Mouse (Mus musculus) right cerebral cortex, postnatal 10 days (tissue): ENCODE data around the gene Wipf1.
"Not testable (repeated sequence)": the region's sequence is repeated elsewhere in the genome, so short reads cannot be mapped to it uniquely, and the experiment has no call there.

Source experiments
- DNase-seq, 2 experiments: peaks; one replicate each; pipeline ENCODE4 v3.0.0; 2021; ENCODE audit warnings: low spot score in 2 of 2

The Wipf1 gene

DNA sequence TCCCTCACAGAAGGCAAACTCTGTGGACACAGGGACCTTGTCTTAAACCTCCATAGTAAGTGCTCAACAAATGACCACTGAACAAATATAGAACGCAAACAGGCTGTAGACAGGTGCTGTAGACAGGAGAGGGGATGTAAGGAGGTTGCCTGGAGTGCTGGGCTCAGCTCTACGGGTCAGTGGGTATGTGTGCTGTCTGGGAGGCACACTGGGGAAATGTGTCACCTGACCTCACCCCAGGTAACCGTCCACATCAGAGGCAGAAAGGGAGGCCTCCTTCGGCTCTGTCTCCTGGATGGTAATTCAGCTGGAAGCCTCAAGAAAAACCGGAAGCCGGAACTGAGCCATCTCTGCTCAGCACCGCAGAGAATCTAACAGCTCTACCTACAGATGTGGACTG lies 21.6 kb downstream of the Wipf1 start:
- DNase-seq = no peak

- DNase-seq = not testable (repeated sequence)
These were observed 23.2 kb downstream of the Wipf1 start for GRCm38 (mm10) chr2:73506337-73506736.

GRCm38 (mm10) chr2:73502863-73503429 lies 26.6 kb downstream of the Wipf1 start:
- DNase-seq = no peak

GRCm38 (mm10) chr2:73500864-73501263 lies 28.7 kb downstream of the Wipf1 start:
- DNase-seq = no peak

DNA sequence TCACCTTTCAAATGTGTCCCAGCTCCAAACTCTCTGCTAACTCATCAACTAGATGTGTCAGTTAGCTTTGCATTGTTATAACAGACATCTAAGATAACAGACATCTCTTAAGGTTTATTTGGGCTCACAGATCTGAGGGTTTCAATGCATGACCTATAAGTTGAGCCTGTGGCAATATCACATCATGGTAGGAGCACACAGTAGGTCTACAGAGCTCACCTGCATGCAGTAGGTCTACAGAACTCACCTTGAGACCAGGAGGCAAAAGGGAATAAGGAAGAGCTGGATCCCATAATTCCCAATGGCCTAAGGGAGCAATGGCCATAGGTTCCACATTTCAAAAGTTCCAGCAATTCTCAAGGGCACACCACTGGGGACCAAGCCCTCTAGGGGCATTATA lies 31.2 kb downstream of the Wipf1 start:
- DNase-seq = no peak

DNA sequence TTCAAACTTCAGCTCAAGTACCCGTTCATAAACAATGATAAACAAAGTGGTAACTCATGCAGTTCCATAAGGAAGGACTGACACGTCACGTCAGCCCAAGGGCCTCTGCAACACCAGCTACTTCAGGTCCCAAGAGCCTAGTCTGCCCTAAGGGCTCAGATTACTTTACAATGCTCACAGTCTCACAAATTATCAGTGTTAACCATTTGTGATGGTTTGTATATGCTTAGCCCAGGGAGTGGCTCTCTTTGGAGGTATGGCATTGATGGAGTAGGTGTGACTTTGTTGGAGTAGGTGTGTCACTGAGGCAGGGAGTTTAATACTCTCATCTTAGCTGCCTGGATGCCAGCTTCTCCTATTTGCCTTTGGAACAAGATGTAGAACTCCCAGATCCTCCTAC lies 32.0 kb downstream of the Wipf1 start:
- DNase-seq = no peak

DNA sequence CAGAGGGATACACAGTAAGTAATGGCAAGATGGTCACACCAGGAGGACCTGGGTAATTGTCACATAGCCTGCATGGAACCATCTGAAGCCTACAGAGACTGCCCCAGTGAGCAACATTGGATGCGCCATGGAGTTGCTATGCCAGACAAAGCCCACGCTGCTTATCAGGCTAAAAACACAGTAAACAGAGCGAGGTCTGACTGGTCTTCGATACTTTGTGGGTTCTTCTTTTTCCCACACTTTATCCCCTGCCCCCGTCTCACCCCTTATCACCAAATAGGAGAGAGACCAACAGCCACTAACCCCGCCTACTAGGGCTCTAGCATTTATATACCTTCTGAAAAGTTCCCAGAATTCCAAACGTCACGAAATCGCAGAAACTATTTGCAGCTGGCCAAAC lies 32.6 kb downstream of the Wipf1 start:
- DNase-seq = no peak

GRCm38 (mm10) chr2:73496329-73496685 lies 33.2 kb downstream of the Wipf1 start:
- DNase-seq = no peak

- no peak for DNase-seq
These were observed 33.8 kb downstream of the Wipf1 start for GRCm38 (mm10) chr2:73495617-73496328.

DNA sequence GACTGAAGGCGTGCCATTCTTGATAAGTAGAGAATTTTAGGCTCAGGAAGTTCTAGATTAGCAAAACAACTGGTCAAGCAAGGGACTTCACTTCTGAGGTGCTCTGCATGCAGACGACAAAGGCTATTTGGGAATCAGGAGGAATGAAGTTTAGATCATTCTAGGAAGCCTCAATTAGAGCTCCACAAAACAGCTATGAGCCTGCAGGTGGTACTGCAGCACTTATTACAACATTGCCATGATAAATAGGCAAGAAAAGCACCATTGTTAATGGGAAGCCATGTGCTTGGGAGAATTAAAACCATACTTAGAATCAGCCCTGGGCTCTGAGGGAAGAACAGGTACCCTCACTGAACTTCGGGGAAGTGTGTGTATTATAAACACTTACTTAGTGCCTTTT lies 36.0 kb downstream of the Wipf1 start:
- no peak for DNase-seq

- DNase-seq = no peak
These were observed 37.9 kb downstream of the Wipf1 start for GRCm38 (mm10) chr2:73491442-73492241.

DNA sequence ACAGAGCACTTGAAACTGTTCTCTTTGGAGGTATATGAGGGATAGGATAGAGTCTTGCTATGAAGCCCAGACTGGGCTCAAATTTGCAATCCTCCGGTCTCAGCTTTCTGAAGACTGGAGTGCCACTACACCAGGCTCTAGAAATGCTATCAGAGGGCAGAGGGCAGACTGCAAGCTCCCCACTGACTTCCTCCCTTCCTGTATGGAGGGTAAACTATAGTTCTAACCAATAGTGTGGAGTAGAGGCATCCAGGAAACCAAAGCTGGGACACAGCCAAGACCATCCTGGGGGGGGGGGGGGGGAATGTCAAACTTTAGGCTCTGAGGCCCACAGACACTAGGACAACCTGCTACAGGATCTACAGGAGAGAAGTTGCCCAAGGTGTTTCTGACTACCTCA lies 39.1 kb downstream of the Wipf1 start:
- no peak for DNase-seq

DNA sequence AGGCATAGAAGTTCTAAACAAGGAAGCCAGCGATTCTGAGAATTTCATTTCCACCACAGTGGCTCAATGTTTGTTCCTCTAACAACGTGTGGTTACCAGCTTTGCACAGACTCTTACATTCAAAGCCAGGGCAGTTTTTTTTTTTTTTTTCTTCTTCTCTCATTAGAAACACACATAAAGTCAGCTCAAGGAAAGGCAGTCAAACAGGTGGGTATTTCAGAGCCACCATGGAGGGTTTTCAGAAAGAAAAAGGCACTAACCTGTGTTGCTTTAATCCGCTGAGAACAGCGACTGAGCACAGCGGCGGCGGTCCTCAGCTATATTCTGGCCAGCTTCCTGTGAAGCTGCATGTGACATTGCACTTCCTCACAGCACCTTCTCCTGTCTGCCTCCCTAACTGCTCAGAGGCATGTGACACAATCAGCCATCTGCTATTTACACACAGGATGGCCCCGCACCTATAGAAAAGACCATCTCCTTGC lies 43.4 kb downstream of the Wipf1 start:
- no peak for DNase-seq

DNA sequence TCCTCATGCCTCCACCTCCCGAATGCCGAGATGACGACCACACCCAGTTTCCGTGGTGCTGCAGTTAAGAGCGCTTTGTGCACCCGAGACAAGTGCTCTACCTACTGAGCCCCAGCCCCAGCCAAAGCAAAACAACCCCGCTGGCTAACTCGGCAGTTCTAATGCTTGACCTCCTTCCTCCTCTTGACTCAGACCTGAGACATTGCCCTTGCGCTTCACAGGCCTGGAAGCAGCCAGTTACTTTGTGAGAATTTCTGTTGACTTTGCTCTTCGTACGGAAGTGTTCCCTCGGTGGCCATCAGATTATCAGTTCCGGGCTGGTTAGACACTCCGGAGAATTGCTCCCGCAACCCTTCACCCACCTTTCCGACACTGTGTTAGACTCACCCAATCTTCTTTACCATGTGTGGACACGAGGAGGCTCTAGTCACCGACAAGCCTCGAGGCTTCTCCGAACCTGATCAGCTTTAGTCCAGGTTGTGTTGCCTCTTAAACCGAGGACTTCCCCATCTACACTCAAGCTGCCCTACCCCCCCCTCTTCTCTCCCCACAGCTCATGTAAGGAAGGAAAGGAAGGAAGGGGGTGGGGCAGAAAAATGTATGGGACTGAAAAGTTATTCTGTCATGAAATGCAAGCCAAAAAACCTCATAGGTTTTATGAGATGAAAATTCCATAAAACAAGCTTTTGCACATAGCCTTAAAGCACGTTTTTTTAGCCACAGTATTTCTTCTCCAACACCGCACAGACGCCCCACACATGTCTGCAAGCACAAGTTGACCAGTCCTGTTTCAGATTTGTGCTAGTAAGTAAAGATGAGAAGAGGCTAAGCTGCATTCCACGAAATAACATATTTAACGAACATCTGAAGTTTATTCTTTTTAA lies 44.1 kb downstream of the Wipf1 start:
- DNase-seq = no peak

GRCm38 (mm10) chr2:73484561-73485235 lies 44.8 kb downstream of the Wipf1 start:
- DNase-seq = no peak

DNA sequence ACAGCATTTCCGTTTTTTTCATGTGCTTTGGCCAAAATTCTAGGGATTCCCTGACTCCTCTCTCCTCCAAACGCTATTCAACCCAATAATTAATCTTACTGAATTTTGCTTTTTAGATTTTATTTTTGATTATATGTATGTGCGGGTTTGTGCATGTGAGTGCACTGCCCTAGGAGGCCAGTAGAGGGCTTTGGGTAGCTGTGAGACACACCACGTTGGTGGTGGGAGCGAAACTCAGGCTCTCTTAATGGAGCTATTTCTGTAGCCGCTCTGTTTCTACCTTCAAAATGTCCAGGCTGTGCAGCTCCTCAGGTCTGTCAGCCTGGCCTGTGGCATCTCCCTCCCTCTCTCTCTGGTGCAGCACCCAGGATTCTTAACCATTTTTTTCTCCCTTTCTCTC lies 50.7 kb downstream of the Wipf1 start:
- DNase-seq = no peak

- no peak for DNase-seq
These were observed 52.0 kb downstream of the Wipf1 start for GRCm38 (mm10) chr2:73477501-73477900.

DNA sequence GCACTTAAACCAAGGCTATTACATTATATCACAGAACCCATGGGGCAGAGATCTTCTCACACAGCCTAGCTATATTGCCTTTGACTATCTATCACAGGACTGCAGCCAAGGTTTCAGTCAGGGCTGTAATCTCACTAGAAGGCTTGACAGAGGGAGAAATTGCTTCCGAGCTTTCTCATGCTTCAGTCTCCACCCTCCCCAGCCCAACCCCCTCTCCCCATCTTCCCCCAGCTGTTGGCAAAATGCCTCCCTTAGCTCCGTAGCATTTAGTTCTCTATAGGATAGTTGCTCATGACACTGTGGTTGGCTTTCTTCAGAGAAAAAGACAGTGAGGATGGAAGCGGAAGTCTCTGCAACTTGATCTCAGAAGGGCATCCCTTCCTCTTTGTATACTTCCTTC lies 54.0 kb downstream of the Wipf1 start:
- no peak for DNase-seq

DNA sequence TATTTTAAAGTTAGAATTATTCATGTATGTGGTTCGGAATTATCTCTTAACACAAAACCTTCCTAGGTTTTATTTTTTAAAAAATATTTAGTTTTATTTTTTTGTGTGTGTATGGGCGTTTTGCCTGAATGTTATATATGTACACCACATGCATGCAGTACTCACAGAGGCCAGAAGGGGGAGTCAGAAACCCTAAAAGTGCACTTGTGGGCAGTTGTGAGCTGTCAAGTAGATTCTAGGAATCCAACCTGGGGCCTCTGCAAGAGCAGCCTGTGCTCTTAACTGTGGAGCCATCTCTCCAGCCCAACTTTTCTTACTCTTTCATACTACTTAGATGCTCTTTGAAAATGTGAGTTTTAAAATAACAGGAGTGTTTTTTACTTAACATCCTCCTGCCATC lies 57.4 kb downstream of the Wipf1 start:
- DNase-seq = no peak

GRCm38 (mm10) chr2:73470146-73470630 lies 59.3 kb downstream of the Wipf1 start:
- DNase-seq = no peak

DNA sequence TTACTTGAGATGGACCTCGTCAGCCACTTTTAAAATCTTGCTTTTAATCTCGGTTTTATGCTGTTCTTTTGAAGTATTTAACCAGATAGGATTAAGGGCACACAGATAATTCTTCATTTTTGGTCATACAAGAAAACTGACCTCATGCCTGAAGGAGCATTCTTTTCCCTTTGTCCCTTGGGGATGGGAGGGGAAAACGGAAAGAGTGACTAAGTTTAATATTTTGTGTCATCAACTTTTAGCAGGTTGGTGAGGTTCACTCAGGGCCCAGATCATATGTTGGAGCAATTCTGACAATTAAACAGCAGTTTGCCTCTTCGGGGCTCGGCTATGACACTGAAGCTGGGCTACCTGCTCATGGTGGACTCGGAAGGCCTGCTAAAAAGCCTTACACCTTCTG lies 60.0 kb downstream of the Wipf1 start:
- DNase-seq = no peak
